Mouse (Mus musculus): ENCODE results near the gene E2f3.

- TF ChIP-seq CTCF (IDR thresholded peaks at IDR 0.05; ENCODE audit: low read depth, low read length) (no peak), POLR2A (IDR thresholded peaks at IDR 0.05; ENCODE audit: insufficient read depth, low read length) (no peak), EP300 (IDR thresholded peaks at IDR 0.05; ENCODE audit: insufficient read depth, low read depth, low read length) (no peak)
Observed at GRCm38 (mm10) chr13:29938776-29939175, 47.1 kb downstream of the E2f3 start.
